Mouse (Mus musculus) heart, embryonic 13.5 days (tissue): Measurements from ENCODE around the gene Trpc4ap. TPM values are rescaled to one million over a fixed set of nuclear protein-coding genes. Genes with fewer than 3 reads are reported as not detected.

ENCODE experiments used
- ATAC-seq: fragments of 200-750 bp; cut with Nextera tagmentation; 2 replicates; pipeline ENCODE4 v1.8.0; 2017; ENCODE audit warnings: moderate TSS enrichment; ENCODE audit not compliant: insufficient number of reproducible peaks, low FRiP score, low TSS enrichment; ENCODE audit errors: extremely low read depth
- H3K27ac ChIP-seq: fragments of 300-500 bp; sonication (generic); replicated peaks from 2 replicates; pipeline ENCODE4 v1.5.1; 2015; ENCODE audit warnings: moderate library complexity, mild to moderate bottlenecking, inconsistent platforms
- H3K27me3 ChIP-seq: fragments of 300-500 bp; sonication (generic); replicated peaks from 2 replicates; pipeline ENCODE4 v1.6.1; 2015; ENCODE audit warnings: mild to moderate bottlenecking, inconsistent platforms
- H3K36me3 ChIP-seq: fragments of 300-500 bp; sonication (generic); 2 replicates; pipeline ENCODE4 v1.6.1; 2015; ENCODE audit warnings: mild to moderate bottlenecking, inconsistent platforms
- H3K4me1 ChIP-seq: fragments of 300-500 bp; sonication (generic); 2 replicates; pipeline ENCODE4 v1.6.1; 2015; ENCODE audit warnings: inconsistent platforms
- H3K4me2 ChIP-seq: fragments of 300-500 bp; sonication (generic); 2 replicates; pipeline ENCODE4 v1.6.1; 2015; ENCODE audit warnings: inconsistent platforms, mild to moderate bottlenecking, moderate library complexity
- H3K4me3 ChIP-seq: fragments of 300-500 bp; sonication (generic); 2 replicates; pipeline ENCODE4 v1.5.1; 2015; ENCODE audit warnings: moderate library complexity, mild to moderate bottlenecking, inconsistent platforms
- H3K9ac ChIP-seq: fragments of 300-500 bp; sonication (generic); 2 replicates; pipeline ENCODE4 v1.6.1; 2015; ENCODE audit warnings: inconsistent platforms, mild to moderate bottlenecking, moderate library complexity
- H3K9me3 ChIP-seq: fragments of 300-500 bp; sonication (generic); 2 replicates; pipeline ENCODE4 v1.6.1; 2016; ENCODE audit warnings: inconsistent platforms
- WGBS: fragments of 180-500 bp; shearing (Covaris S2); methylation state at CpG from one replicate; pipeline ENCODE4 v1.1.7; 2015; ENCODE audit warnings: mixed read lengths; 5-methylcytosine and 5-hydroxymethylcytosine counted together
- polyA plus RNA-seq: library from polyadenylated mRNA; unstranded; fragments of >200 nt; fragmentation: Nextera tagmentation; extraction: Ambion mirVana; gene quantifications from 2 replicates; pipeline ENCODE4 v1.2.1, GENCODE M21; 2015

Trpc4ap gene
- polyA plus RNA-seq, 1 experiment from 2014 or later: 93.9 TPM

- no peak overlapping the region for H3K27ac ChIP-seq
- H3K4me1 ChIP-seq: peaks cover 33% of the 10 kb centered on the region
- no peak overlapping the region for H3K4me2 ChIP-seq
- no peaks in the 10 kb centered on the region for H3K9me3 ChIP-seq
- ATAC-seq: no peak
- H3K9ac ChIP-seq: no peak overlapping the region
- peaks cover 82% of the 10 kb centered on the region for H3K27me3 ChIP-seq
- peaks cover 99% of the 10 kb centered on the region for H3K36me3 ChIP-seq
- no peak overlapping the region for H3K4me3 ChIP-seq
- 85% methylated on average over 9 of the region's 9 CpGs for WGBS
Measured at GRCm38 (mm10) chr2:155628112-155628511, 64.1 kb downstream of the Trpc4ap start.

- WGBS: 52% methylated on average over 21 of the region's 21 CpGs
Measured at GRCm38 (mm10) chr2:155627030-155627738, 65.0 kb downstream of the Trpc4ap start.

GRCm38 (mm10) chr2:155626277-155626676, 65.9 kb downstream of the Trpc4ap start:
- H3K36me3 ChIP-seq: peaks cover 99% of the 10 kb centered on the region
- peaks cover 72% of the 10 kb centered on the region for H3K27me3 ChIP-seq
- H3K9me3 ChIP-seq: no peaks in the 10 kb centered on the region
- no peak overlapping the region for H3K9ac ChIP-seq
- H3K4me3 ChIP-seq: no peak overlapping the region
- no peak overlapping the region for H3K27ac ChIP-seq
- no peak for ATAC-seq
- H3K4me1 ChIP-seq: peaks cover 28% of the 10 kb centered on the region
- H3K4me2 ChIP-seq: no peak overlapping the region
- 60% methylated on average over 15 of the region's 15 CpGs for WGBS

More at GRCm38 (mm10) chr2:155627030-155627738, 65.0 kb downstream of the Trpc4ap start:
- no peak overlapping the region for H3K4me2 ChIP-seq
- H3K9ac ChIP-seq: no peak overlapping the region
- H3K27ac ChIP-seq: no peak overlapping the region
- no peak overlapping the region for H3K4me3 ChIP-seq
- ATAC-seq: no peak
- peaks cover 29% of the 10 kb centered on the region for H3K4me1 ChIP-seq
- peaks cover 99% of the 10 kb centered on the region for H3K36me3 ChIP-seq
- H3K9me3 ChIP-seq: no peaks in the 10 kb centered on the region
- H3K27me3 ChIP-seq: peaks cover 81% of the 10 kb centered on the region

GRCm38 (mm10) chr2:155624730-155625129, 67.5 kb downstream of the Trpc4ap start:
- no peaks in the 10 kb centered on the region for H3K9me3 ChIP-seq
- H3K4me1 ChIP-seq: peaks cover 12% of the 10 kb centered on the region
- no peak overlapping the region for H3K4me3 ChIP-seq
- no peak overlapping the region for H3K4me2 ChIP-seq
- H3K9ac ChIP-seq: no peak overlapping the region
- ATAC-seq: no peak
- H3K27me3 ChIP-seq: peaks cover 63% of the 10 kb centered on the region
- no peak overlapping the region for H3K27ac ChIP-seq
- H3K36me3 ChIP-seq: peaks cover 98% of the 10 kb centered on the region
- 38% methylated on average over 10 of the region's 10 CpGs for WGBS

GRCm38 (mm10) chr2:155623996-155624395, 68.2 kb downstream of the Trpc4ap start:
- Histone ChIP-seq H3K27ac (no peak overlapping the region), H3K9ac (no peak overlapping the region), H3K4me1 (peaks cover 8% of the 10 kb centered on the region), H3K27me3 (peaks cover 55% of the 10 kb centered on the region), H3K36me3 (peaks cover 97% of the 10 kb centered on the region), H3K9me3 (no peaks in the 10 kb centered on the region), H3K4me2 (no peak overlapping the region), H3K4me3 (no peak overlapping the region)
- no peak for ATAC-seq
- WGBS: 76% methylated on average over 6 of the region's 6 CpGs

- WGBS: 25% methylated on average over 11 of the region's 11 CpGs
- Histone ChIP-seq H3K36me3 (peaks cover 97% of the 10 kb centered on the region), H3K4me1 (peaks cover 9% of the 10 kb centered on the region)
Measured at GRCm38 (mm10) chr2:155622606-155623005, 69.6 kb downstream of the Trpc4ap start.

GRCm38 (mm10) chr2:155619817-155620216, 72.4 kb downstream of the Trpc4ap start:
- WGBS: 17% methylated on average over 8 of the region's 8 CpGs

More at GRCm38 (mm10) chr2:155622606-155623005, 69.6 kb downstream of the Trpc4ap start:
- ATAC-seq: no peak
- H3K27ac ChIP-seq: no peak overlapping the region
- no peak overlapping the region for H3K9ac ChIP-seq
- H3K4me3 ChIP-seq: no peak overlapping the region
- H3K4me2 ChIP-seq: no peak overlapping the region
- peaks cover 42% of the 10 kb centered on the region for H3K27me3 ChIP-seq
- H3K9me3 ChIP-seq: no peaks in the 10 kb centered on the region

GRCm38 (mm10) chr2:155616971-155617370, 75.2 kb downstream of the Trpc4ap start:
- Histone ChIP-seq H3K4me3 (no peak overlapping the region), H3K27me3 (0 out of 2 replicates have a peak, but pooled peaks cover 6% of the 10 kb centered on the region), H3K9ac (peak overlapping the region; percentile 50; the same call in 1 of the 2 replicates), H3K4me2 (no peak overlapping the region), H3K9me3 (no peaks in the 10 kb centered on the region), H3K4me1 (peaks cover 54% of the 10 kb centered on the region), H3K27ac (no peak overlapping the region), H3K36me3 (peaks cover 80% of the 10 kb centered on the region)
- 39% methylated on average over 6 of the region's 6 CpGs for WGBS
- no peak for ATAC-seq

More at GRCm38 (mm10) chr2:155619817-155620216, 72.4 kb downstream of the Trpc4ap start:
- peaks cover 23% of the 10 kb centered on the region for H3K27me3 ChIP-seq
- no peak overlapping the region for H3K4me2 ChIP-seq
- peaks cover 96% of the 10 kb centered on the region for H3K36me3 ChIP-seq
- H3K27ac ChIP-seq: no peak overlapping the region
- H3K9me3 ChIP-seq: no peaks in the 10 kb centered on the region
- peaks cover 30% of the 10 kb centered on the region for H3K4me1 ChIP-seq
- H3K4me3 ChIP-seq: no peak overlapping the region
- peak overlapping the region; percentile 57; the same call in 1 of the 2 replicates for H3K9ac ChIP-seq
- ATAC-seq: no peak

GRCm38 (mm10) chr2:155613953-155614352, 78.2 kb downstream of the Trpc4ap start:
- H3K27me3 ChIP-seq: no peaks in the 10 kb centered on the region
- peak overlapping the region; percentile 55 for H3K4me3 ChIP-seq
- ATAC-seq: no peak
- peaks cover 57% of the 10 kb centered on the region for H3K4me1 ChIP-seq
- 45% methylated on average over 8 of the region's 8 CpGs for WGBS
- no peaks in the 10 kb centered on the region for H3K9me3 ChIP-seq
- peak overlapping the region; percentile 25; the same call in 1 of the 2 replicates for H3K27ac ChIP-seq
- peak overlapping the region; percentile 85 for H3K9ac ChIP-seq
- peaks cover 52% of the 10 kb centered on the region for H3K36me3 ChIP-seq
- peak overlapping the region; percentile 84 for H3K4me2 ChIP-seq

GRCm38 (mm10) chr2:155613326-155613755, 78.8 kb downstream of the Trpc4ap start:
- 3% methylated on average over 20 of the region's 20 CpGs for WGBS
- H3K4me3 ChIP-seq: peak overlapping the region; percentile 55
- ATAC-seq: peak; percentile 82
- peaks cover 46% of the 10 kb centered on the region for H3K36me3 ChIP-seq
- no peaks in the 10 kb centered on the region for H3K27me3 ChIP-seq
- H3K4me1 ChIP-seq: peaks cover 52% of the 10 kb centered on the region
- H3K27ac ChIP-seq: peak overlapping the region; percentile 90
- no peaks in the 10 kb centered on the region for H3K9me3 ChIP-seq
- H3K4me2 ChIP-seq: peak overlapping the region; percentile 84
- peak overlapping the region; percentile 85 for H3K9ac ChIP-seq

- peak overlapping the region; percentile 90 for H3K27ac ChIP-seq
Measured at GRCm38 (mm10) chr2:155611834-155612550, 80.2 kb downstream of the Trpc4ap start.

More at GRCm38 (mm10) chr2:155611834-155612550, 80.2 kb downstream of the Trpc4ap start:
- peak overlapping the region; percentile 84 for H3K4me2 ChIP-seq
- H3K4me3 ChIP-seq: peak overlapping the region; percentile 55
- 48% methylated on average over 9 of the region's 9 CpGs for WGBS
- H3K4me1 ChIP-seq: peaks cover 54% of the 10 kb centered on the region
- no peak for ATAC-seq
- no peaks in the 10 kb centered on the region for H3K9me3 ChIP-seq
- no peaks in the 10 kb centered on the region for H3K27me3 ChIP-seq
- peak overlapping the region; percentile 85 for H3K9ac ChIP-seq
- peaks cover 33% of the 10 kb centered on the region for H3K36me3 ChIP-seq
